Mouse (Mus musculus) embryonic facial prominence, embryonic 14.5 days (tissue): ENCODE data around the gene Aspscr1. TPM values are rescaled to one million over a fixed set of nuclear protein-coding genes. Genes with fewer than 3 reads are reported as not detected.
A peak's percentile ranks its signal among the peaks of the same experiment; 100 is the strongest.

Experiments
- ATAC-seq: fragments of 200-750 bp; cut with Nextera tagmentation; 2 replicates; pipeline ENCODE4 v1.8.0; 2017; ENCODE audit warnings: low read depth, moderate number of reproducible peaks, moderate TSS enrichment
- DNase-seq: peaks from one replicate; pipeline ENCODE4 v3.0.0-alpha.2; 2015; ENCODE audit warnings: low spot score
- H3K27ac ChIP-seq: fragments of 300-500 bp; sonication (generic); replicated peaks from 2 replicates; pipeline ENCODE4 v1.5.1; 2014; ENCODE audit warnings: low read depth, mild to moderate bottlenecking, low read length, moderate library complexity
- H3K27me3 ChIP-seq: fragments of 300-500 bp; sonication (generic); replicated peaks from 2 replicates; pipeline ENCODE4 v1.6.1; 2014; ENCODE audit warnings: low read length; ENCODE audit not compliant: control insufficient read depth, insufficient read depth
- H3K36me3 ChIP-seq: fragments of 300-500 bp; sonication (generic); 2 replicates; pipeline ENCODE4 v1.6.1; 2014; ENCODE audit warnings: low read length, mixed read lengths; ENCODE audit not compliant: control insufficient read depth, insufficient read depth
- H3K4me1 ChIP-seq: fragments of 300-500 bp; sonication (generic); 2 replicates; pipeline ENCODE4 v1.6.1; 2014; ENCODE audit warnings: antibody characterized with exemption, low read length; ENCODE audit not compliant: control insufficient read depth, insufficient read depth
- H3K4me2 ChIP-seq: fragments of 300-500 bp; sonication (generic); 2 replicates; pipeline ENCODE4 v1.6.1; 2014; ENCODE audit warnings: low read depth, mild to moderate bottlenecking, low read length, moderate library complexity, mixed read lengths
- H3K4me3 ChIP-seq: fragments of 300-500 bp; sonication (generic); 2 replicates; pipeline ENCODE4 v1.5.1; 2014; ENCODE audit warnings: low read depth, mild to moderate bottlenecking, low read length
- H3K9ac ChIP-seq: fragments of 300-500 bp; sonication (generic); 2 replicates; pipeline ENCODE4 v1.6.1; 2014; ENCODE audit warnings: low read depth, mild to moderate bottlenecking, low read length, moderate library complexity, mixed read lengths
- H3K9me3 ChIP-seq: fragments of 300-500 bp; sonication (generic); 2 replicates; pipeline ENCODE4 v1.6.1; 2016; ENCODE audit warnings: low read length; ENCODE audit not compliant: control insufficient read depth
- WGBS: fragments of 180-500 bp; shearing (Covaris S2); extraction: QIAGEN DNeasy Blood & Tissue Kit; methylation state at CpG from one replicate; pipeline ENCODE4 v1.1.7; 2014; 5-methylcytosine and 5-hydroxymethylcytosine counted together
- polyA plus RNA-seq: library from polyadenylated mRNA; unstranded; fragments of >200 nt; fragmentation: Nextera tagmentation; extraction: Ambion mirVana; gene quantifications from 2 replicates; pipeline ENCODE4 v1.2.1, GENCODE M21; 2014

Aspscr1 gene
- polyA plus RNA-seq, 1 experiment from 2014 or later: 93.1 TPM

DNA sequence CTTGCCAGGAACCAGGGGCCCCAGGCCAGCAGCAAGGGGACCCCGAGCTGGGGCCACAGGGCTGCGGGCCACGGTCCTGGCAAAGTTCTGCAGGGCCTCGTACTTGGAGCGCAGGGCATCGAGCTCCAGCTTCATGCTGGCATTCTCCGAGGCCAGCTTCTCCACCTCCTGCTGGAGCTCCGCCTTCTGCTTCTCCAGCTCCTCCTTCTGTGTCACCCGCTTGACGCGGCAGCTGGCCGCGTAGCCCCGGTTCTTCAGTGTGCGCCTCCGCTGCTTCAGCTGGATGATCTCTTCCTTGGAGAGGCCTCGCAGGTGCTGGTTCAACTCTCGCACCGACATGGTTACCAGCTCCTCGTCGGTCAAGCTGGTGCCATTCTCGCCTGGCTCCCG is 43.4 kb upstream of the Aspscr1 start:
- 76% methylated on average over 17 of the region's 23 CpGs for WGBS

DNA sequence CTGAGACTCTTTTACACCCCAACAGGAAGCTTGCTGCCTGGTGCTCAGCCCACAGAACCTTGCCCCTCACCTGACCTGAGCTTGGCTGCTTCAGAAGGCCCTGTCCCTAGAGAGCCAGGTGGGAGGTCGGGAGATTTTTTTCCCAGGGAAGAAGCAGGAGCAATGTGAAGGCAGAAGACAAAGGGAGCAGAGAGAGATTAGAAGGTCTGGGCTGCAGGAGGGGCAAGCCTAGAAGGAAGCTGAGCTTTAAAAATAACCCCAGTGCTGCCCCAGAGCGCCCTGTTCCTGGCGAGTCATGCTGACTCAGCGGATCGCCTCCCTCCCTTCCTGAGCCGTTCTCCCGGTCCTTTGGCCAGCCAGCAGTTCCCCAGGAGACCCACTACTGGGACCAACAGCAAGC is 42.9 kb upstream of the Aspscr1 start:
- Histone ChIP-seq H3K4me1 (peaks cover 19% of the 10 kb centered on the region), H3K4me2 (peak overlapping the region; percentile 90; the same call in 1 of the 2 replicates), H3K27me3 (no peaks in the 10 kb centered on the region), H3K9me3 (no peaks in the 10 kb centered on the region), H3K36me3 (peaks cover 27% of the 10 kb centered on the region), H3K4me3 (no peak overlapping the region), H3K27ac (0 out of 2 replicates have a peak overlapping the region, but pooled peaks have one; percentile 21), H3K9ac (peak overlapping the region; percentile 40)
- ATAC-seq (no peak), DNase-seq (no peak)
- WGBS: 52% methylated on average over 5 of the region's 7 CpGs

More for the DNA sequence above, 43.4 kb upstream of the Aspscr1 start:
- Histone ChIP-seq H3K4me1 (peaks cover 19% of the 10 kb centered on the region), H3K4me2 (peak overlapping the region; percentile 90; the same call in 1 of the 2 replicates), H3K9me3 (no peaks in the 10 kb centered on the region), H3K27ac (no peak overlapping the region), H3K9ac (no peak overlapping the region), H3K27me3 (no peaks in the 10 kb centered on the region), H3K36me3 (peaks cover 27% of the 10 kb centered on the region), H3K4me3 (no peak overlapping the region)
- no peak for ATAC-seq
- no peak for DNase-seq

DNA sequence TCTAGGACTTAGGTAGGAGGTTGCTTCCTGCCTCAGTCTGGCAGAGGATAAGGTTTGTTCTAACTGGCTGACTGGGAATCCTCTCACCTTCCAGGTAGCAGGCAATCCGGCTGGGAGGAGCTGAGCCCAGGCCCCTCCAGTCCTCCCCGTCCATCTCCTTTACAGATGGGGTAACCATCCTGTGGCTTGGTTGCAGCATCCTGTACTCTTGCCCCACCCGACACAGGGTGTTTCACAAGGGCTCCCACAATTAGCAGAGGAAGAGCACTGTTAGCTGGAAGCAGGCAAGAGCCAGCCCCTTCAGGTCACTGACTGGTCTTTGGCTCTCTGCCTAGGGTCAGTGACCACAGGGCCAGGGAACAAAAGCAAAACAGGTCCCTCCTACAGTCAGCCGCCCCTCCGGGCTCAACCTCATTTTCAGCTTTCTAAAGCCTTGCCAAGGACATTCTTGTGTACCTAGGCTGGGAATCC is 42.3 kb upstream of the Aspscr1 start:
- no peak for ATAC-seq
- H3K4me3 ChIP-seq: no peak overlapping the region
- WGBS: 48% methylated on average over 5 of the region's 5 CpGs
- H3K9me3 ChIP-seq: no peaks in the 10 kb centered on the region
- no peak for DNase-seq
- H3K36me3 ChIP-seq: peaks cover 27% of the 10 kb centered on the region
- no peak overlapping the region for H3K27ac ChIP-seq
- H3K4me2 ChIP-seq: peak overlapping the region; percentile 90; the same call in 1 of the 2 replicates
- H3K4me1 ChIP-seq: peaks cover 16% of the 10 kb centered on the region
- H3K27me3 ChIP-seq: no peaks in the 10 kb centered on the region
- H3K9ac ChIP-seq: peak overlapping the region; percentile 40; the same call in 1 of the 2 replicates

DNA sequence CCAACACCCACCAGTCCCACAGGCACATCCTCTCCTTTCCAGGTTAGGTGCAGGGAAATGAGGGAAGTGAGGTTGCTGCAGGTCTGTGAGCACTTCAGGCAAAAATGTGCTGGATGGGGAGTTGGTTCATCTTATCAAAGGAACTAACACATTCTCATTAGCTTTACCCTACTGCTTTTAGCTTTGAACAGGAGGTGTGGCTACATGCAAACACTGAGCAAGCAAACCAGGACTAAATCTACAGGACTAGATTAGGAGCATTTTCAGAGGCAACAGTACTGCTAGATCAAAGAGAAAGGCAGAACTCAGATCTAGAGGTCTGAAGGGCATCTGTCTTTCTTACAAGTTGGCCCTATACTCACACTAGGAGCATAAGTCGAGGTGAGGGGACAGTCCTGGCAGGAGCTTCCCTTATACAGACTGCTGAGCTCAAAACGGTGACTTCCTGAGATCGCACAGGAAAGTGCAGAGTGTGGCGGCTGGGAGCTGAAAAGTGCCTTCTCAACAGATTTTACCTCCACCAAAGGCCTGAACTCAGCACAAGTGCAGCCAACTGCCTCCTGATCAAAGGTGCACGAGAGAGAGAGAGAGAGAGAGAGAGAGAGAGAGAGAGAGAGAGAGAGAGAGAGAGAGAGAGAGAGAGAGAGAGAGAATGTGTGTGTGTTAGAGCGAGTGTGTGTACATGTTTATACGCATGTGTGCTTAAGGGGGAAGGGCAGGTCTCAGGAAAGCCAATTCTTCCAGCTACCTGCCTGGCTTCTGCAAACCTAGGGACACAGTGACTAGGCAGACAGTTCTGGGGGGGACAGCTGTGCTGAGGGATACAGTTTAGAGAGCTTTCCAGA is 41.7 kb upstream of the Aspscr1 start:
- Histone ChIP-seq H3K27ac (no peak overlapping the region), H3K4me1 (peaks cover 16% of the 10 kb centered on the region), H3K4me3 (peak overlapping the region; percentile 95; the same call in 1 of the 2 replicates), H3K36me3 (peaks cover 27% of the 10 kb centered on the region), H3K27me3 (no peaks in the 10 kb centered on the region), H3K4me2 (peak overlapping the region; percentile 90), H3K9me3 (no peaks in the 10 kb centered on the region), H3K9ac (peak overlapping the region; percentile 32)
- 43% methylated on average over 7 of the region's 7 CpGs for WGBS
- no peak for DNase-seq
- no peak for ATAC-seq

DNA sequence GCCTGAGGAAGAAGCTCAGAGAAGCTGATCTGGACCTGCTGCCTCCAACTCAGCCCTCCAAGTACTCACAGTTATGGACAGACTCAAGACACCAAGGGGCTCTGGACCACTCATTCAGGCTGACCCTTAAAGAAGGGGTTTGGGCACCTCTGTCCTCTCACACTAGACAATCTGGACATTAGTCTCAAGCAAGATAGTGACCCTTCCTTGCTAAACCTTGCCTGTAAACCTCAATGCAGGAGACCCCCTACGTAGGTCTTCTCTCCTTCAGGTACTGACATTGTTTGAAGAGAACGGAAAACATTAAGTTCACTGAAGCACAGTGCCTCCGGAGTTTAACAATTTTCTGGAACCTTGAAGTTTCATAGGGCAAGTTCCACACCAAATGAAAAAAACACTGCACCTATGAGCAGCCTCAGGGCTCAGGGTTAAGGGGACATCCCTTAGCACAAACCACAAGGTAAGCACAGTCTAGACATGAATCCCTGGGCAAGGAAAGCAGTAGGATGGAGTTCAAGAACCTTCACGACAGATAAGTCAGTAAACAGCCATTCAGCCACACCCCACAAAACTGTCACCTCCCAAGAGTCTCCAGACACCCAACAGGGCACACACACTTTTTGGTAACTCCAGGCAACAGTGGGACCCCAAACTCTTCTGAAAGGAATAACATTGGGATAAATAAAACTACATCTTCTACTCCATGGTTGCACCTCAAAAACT is 40.9 kb upstream of the Aspscr1 start:
- H3K4me3 ChIP-seq: peak overlapping the region; percentile 95
- H3K9me3 ChIP-seq: no peaks in the 10 kb centered on the region
- peaks cover 26% of the 10 kb centered on the region for H3K36me3 ChIP-seq
- no peaks in the 10 kb centered on the region for H3K27me3 ChIP-seq
- H3K4me1 ChIP-seq: peaks cover 16% of the 10 kb centered on the region
- H3K9ac ChIP-seq: peak overlapping the region; percentile 95
- no peak for ATAC-seq
- H3K4me2 ChIP-seq: peak overlapping the region; percentile 90
- peak overlapping the region; percentile 93; the same call in 1 of the 2 replicates for H3K27ac ChIP-seq
- WGBS: 62% methylated on average over 4 of the region's 4 CpGs
- no peak for DNase-seq

DNA sequence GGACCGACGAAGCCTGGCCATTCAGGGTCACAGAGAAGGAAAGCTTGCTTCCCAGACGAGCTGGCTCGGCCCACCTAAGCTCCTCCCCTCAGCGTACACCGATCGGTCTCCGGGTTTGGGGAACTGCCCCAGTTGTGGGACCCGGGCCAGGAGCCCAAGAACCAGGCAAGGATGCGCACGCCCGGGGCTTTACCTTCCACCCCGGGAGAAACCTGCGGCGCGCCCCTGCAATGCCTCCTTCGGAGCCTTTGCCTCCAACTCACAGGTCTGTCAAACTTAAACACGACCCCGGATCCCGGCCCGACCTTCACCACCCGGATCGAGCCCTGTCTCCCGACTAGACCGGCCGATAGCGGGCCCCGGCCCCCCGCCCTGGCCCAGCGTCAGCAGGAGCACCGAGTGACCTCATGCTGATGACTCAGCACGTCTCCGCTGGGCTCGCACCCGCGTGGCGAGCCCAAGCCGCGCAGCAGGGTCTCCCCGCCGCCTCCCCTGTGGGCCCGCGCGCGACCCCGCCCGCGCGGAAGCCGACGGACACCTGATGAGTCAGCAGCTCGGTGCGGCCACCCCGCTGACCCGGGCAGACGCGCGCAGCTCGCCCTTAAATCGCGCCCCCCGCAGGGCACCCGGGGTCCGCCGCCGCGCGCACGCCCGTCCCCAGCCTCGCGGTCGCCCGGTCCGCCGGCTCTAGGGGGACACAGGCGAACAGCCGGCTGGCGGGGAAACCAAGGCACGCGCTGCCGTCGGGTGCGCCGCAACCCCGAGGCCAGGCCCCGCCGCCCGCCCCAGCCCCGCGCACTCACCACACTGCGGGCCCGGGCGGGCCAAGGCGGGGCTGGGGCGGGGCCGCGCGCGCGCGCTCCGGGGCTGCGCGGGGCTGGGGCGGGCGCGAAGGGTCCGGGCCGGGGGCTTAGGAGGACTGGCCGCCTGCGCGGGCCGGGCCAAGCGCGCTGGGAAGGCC is 39.9 kb upstream of the Aspscr1 start:
- H3K27me3 ChIP-seq: no peaks in the 10 kb centered on the region
- H3K9ac ChIP-seq: peak overlapping the region; percentile 95
- DNase-seq: peak; percentile 76
- H3K4me3 ChIP-seq: peak overlapping the region; percentile 95
- peaks cover 16% of the 10 kb centered on the region for H3K36me3 ChIP-seq
- peak; percentile 87 for ATAC-seq
- H3K4me1 ChIP-seq: peaks cover 16% of the 10 kb centered on the region
- peak overlapping the region; percentile 90 for H3K4me2 ChIP-seq
- under 1% methylated on average over 35 of the region's 116 CpGs for WGBS
- H3K9me3 ChIP-seq: no peaks in the 10 kb centered on the region
- H3K27ac ChIP-seq: peak overlapping the region; percentile 93

DNA sequence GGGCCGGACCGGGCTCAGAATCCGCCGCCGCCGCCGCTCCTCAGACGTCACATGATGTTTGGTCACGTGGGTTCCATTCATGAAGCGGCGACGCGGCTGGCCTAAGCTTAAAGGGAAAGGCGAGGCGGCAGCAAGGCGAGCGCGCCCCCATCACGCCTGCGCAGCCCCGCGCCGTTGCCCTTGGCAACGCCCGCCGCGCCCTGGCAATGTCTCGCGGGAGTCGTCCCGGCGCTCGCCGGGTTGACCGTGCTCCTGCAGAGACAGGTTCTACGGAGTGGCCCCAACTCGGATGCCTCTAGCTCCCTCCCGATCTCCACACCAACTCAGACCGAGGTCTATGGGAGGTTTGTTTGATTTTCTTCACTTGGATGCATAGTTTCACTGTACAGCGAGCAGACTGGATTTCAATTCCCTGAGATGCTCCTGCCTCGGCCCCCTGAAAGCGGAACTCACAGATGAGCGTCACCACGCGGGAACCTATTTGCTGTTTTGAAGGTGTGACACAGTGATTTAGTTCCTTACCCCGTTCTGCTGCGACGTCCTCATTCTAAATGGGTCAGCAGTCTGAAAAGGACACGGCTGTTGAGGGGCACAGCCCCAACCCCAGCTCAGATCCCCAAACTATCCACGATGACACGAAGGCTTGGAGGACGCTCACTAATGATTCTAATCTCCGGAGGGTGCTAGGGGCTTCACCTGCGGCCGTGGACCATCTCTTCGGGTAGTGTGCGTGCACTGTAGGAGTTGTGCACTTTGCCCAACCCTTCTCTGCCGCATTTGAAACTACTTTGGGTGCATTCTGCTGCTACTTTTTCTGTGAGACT is 39.0 kb upstream of the Aspscr1 start, which contains the start of gene Mafg:
Mafg (minus strand) TSS at position 81 of the 824 bp plus-strand sequence.
- Histone ChIP-seq H3K4me2 (peak within 1 kb of the TSS; percentile 90), H3K27ac (peak within 1 kb of the TSS; percentile 93), H3K4me3 (peak within 1 kb of the TSS; percentile 95), H3K9me3 (no peaks in the 10 kb centered on the region), H3K27me3 (no peaks in the 10 kb centered on the region), H3K4me1 (peaks cover 16% of the 10 kb centered on the region), H3K9ac (peak within 1 kb of the TSS; percentile 95), H3K36me3 (peaks cover 11% of the 10 kb centered on the region)
- DNase-seq: peak; percentile 98
- peak; percentile 93 for ATAC-seq
- 21% methylated on average over 32 of the region's 58 CpGs for WGBS
